Mouse (Mus musculus): ENCODE results near the gene Orc4. TPM values are rescaled to one million over a fixed set of nuclear protein-coding genes. Genes with fewer than 3 reads are reported as not detected.

Orc4 gene
- polyA plus RNA-seq (2016; fragmentation: Nextera tagmentation; extraction: Ambion mirVana): 114 and 118 TPM in 2 replicates

GRCm38 (mm10) chr2:48950252-48950315 lies at the start of gene Orc4:
Gene Orc4 (minus strand): TSS chr2:48950277.
- Histone ChIP-seq H3K4me2 (replicated peaks) (peak within 1 kb of the TSS; percentile 60), H3K27me3 (no peaks in the 10 kb centered on the region), H3K27ac (peak within 1 kb of the TSS; percentile 96), H3K9me3 (no peaks in the 10 kb centered on the region), H3K36me3 (no peaks in the 10 kb centered on the region), H3K4me3 (peak within 1 kb of the TSS; percentile 83), H3K9ac (peak within 1 kb of the TSS; percentile 91), H3K4me1 (peaks cover 4% of the 10 kb centered on the region)
- WGBS: 0% methylated on average over 2 of the region's 2 CpGs
- no peak for ATAC-seq (ENCODE audit: insufficient number of reproducible peaks, insufficient read depth, low FRiP score, low TSS enrichment)

- ATAC-seq (ENCODE audit: insufficient number of reproducible peaks, insufficient read depth, low FRiP score, low TSS enrichment): no peak
- H3K27me3 ChIP-seq: no peaks in the 10 kb centered on the region
- no peaks in the 10 kb centered on the region for H3K9me3 ChIP-seq
- H3K36me3 ChIP-seq: no peaks in the 10 kb centered on the region
- H3K4me2 ChIP-seq (replicated peaks): no peak overlapping the region
- WGBS: 84% methylated on average over 3 of the region's 3 CpGs
- no peaks in the 10 kb centered on the region for H3K4me1 ChIP-seq
- no peak overlapping the region for H3K9ac ChIP-seq
- H3K4me3 ChIP-seq: no peak overlapping the region
- no peak overlapping the region for H3K27ac ChIP-seq
Observed at GRCm38 (mm10) chr2:48990322-48990721, 40.2 kb upstream of the Orc4 start.

- H3K4me3 ChIP-seq: no peak overlapping the region
- no peak for ATAC-seq (ENCODE audit: insufficient number of reproducible peaks, insufficient read depth, low FRiP score, low TSS enrichment)
- H3K4me1 ChIP-seq: no peaks in the 10 kb centered on the region
- H3K9ac ChIP-seq: no peak overlapping the region
- 86% methylated on average over 3 of the region's 3 CpGs for WGBS
- no peaks in the 10 kb centered on the region for H3K36me3 ChIP-seq
- no peak overlapping the region for H3K4me2 ChIP-seq (replicated peaks)
- no peaks in the 10 kb centered on the region for H3K9me3 ChIP-seq
- no peak overlapping the region for H3K27ac ChIP-seq
- no peaks in the 10 kb centered on the region for H3K27me3 ChIP-seq
Observed at GRCm38 (mm10) chr2:48978920-48979319, 28.8 kb upstream of the Orc4 start.

- Histone ChIP-seq H3K4me3 (no peak overlapping the region), H3K9ac (no peak overlapping the region), H3K4me1 (no peaks in the 10 kb centered on the region), H3K36me3 (no peaks in the 10 kb centered on the region), H3K4me2 (replicated peaks) (no peak overlapping the region), H3K9me3 (no peaks in the 10 kb centered on the region), H3K27me3 (no peaks in the 10 kb centered on the region), H3K27ac (no peak overlapping the region)
- WGBS: 64% methylated on average over 3 of the region's 3 CpGs
- ATAC-seq (ENCODE audit: insufficient number of reproducible peaks, insufficient read depth, low FRiP score, low TSS enrichment): no peak
Observed at GRCm38 (mm10) chr2:48956591-48956990, 6.5 kb upstream of the Orc4 start.

- Histone ChIP-seq H3K27me3 (no peaks in the 10 kb centered on the region), H3K9me3 (no peaks in the 10 kb centered on the region), H3K27ac (peak overlapping the region; percentile 96), H3K4me3 (peak overlapping the region; percentile 83), H3K36me3 (no peaks in the 10 kb centered on the region), H3K4me2 (replicated peaks) (peak overlapping the region; percentile 60), H3K4me1 (peaks cover 4% of the 10 kb centered on the region), H3K9ac (peak overlapping the region; percentile 80)
- 7% methylated on average over 6 of the region's 6 CpGs for WGBS
- no peak for ATAC-seq (ENCODE audit: insufficient number of reproducible peaks, insufficient read depth, low FRiP score, low TSS enrichment)
Observed at GRCm38 (mm10) chr2:48950316-48950880, 321 bp upstream of the Orc4 start.

- 0% methylated on average over 9 of the region's 9 CpGs for WGBS
- ATAC-seq (ENCODE audit: insufficient number of reproducible peaks, insufficient read depth, low FRiP score, low TSS enrichment): peak; percentile 61
- peak overlapping the region; percentile 80 for H3K9ac ChIP-seq
- peak overlapping the region; percentile 60 for H3K4me2 ChIP-seq (replicated peaks)
- H3K4me3 ChIP-seq: peak overlapping the region; percentile 83
- H3K36me3 ChIP-seq: no peaks in the 10 kb centered on the region
- H3K27me3 ChIP-seq: no peaks in the 10 kb centered on the region
- H3K4me1 ChIP-seq: peaks cover 4% of the 10 kb centered on the region
- peak overlapping the region; percentile 96 for H3K27ac ChIP-seq
- no peaks in the 10 kb centered on the region for H3K9me3 ChIP-seq
Observed at GRCm38 (mm10) chr2:48949743-48950251, 280 bp downstream of the Orc4 start.

GRCm38 (mm10) chr2:48948841-48949584 lies 1.1 kb downstream of the Orc4 start, which contains the start of gene Mbd5:
Gene Mbd5 (plus strand): TSS chr2:48949508.
- H3K4me1 ChIP-seq: peaks cover 4% of the 10 kb centered on the region
- H3K27ac ChIP-seq: peak within 1 kb of the TSS; percentile 96
- peak within 1 kb of the TSS; percentile 60 for H3K4me2 ChIP-seq (replicated peaks)
- H3K9me3 ChIP-seq: no peaks in the 10 kb centered on the region
- H3K27me3 ChIP-seq: no peaks in the 10 kb centered on the region
- peak within 1 kb of the TSS; percentile 83 for H3K4me3 ChIP-seq
- WGBS: under 1% methylated on average over 46 of the region's 49 CpGs
- H3K36me3 ChIP-seq: no peaks in the 10 kb centered on the region
- peak; percentile 100 for ATAC-seq (ENCODE audit: insufficient number of reproducible peaks, insufficient read depth, low FRiP score, low TSS enrichment)
- H3K9ac ChIP-seq: peak within 1 kb of the TSS; percentile 91

GRCm38 (mm10) chr2:48947761-48948160 lies 2.3 kb downstream of the Orc4 start:
- no peak overlapping the region for H3K27ac ChIP-seq
- no peaks in the 10 kb centered on the region for H3K36me3 ChIP-seq
- H3K9ac ChIP-seq: peak overlapping the region; percentile 91
- no peaks in the 10 kb centered on the region for H3K9me3 ChIP-seq
- peak overlapping the region; percentile 83; the same call in 1 of the 2 replicates for H3K4me3 ChIP-seq
- H3K4me1 ChIP-seq: peaks cover 4% of the 10 kb centered on the region
- ATAC-seq (ENCODE audit: insufficient number of reproducible peaks, insufficient read depth, low FRiP score, low TSS enrichment): no peak
- 57% methylated on average over 3 of the region's 3 CpGs for WGBS
- no peaks in the 10 kb centered on the region for H3K27me3 ChIP-seq
- H3K4me2 ChIP-seq (replicated peaks): peak overlapping the region; percentile 56

GRCm38 (mm10) chr2:48935058-48935457 lies 15.0 kb downstream of the Orc4 start:
- H3K4me2 ChIP-seq (replicated peaks): no peak overlapping the region
- H3K36me3 ChIP-seq: peaks cover 8% of the 10 kb centered on the region; the same call in 1 of the 2 replicates
- H3K27me3 ChIP-seq: no peaks in the 10 kb centered on the region
- 88% methylated on average over 2 of the region's 2 CpGs for WGBS
- H3K9ac ChIP-seq: no peak overlapping the region
- H3K9me3 ChIP-seq: no peaks in the 10 kb centered on the region
- ATAC-seq (ENCODE audit: insufficient number of reproducible peaks, insufficient read depth, low FRiP score, low TSS enrichment): no peak
- no peaks in the 10 kb centered on the region for H3K4me1 ChIP-seq
- no peak overlapping the region for H3K4me3 ChIP-seq
- no peak overlapping the region for H3K27ac ChIP-seq

- Histone ChIP-seq H3K27me3 (no peaks in the 10 kb centered on the region), H3K36me3 (peaks cover 19% of the 10 kb centered on the region), H3K4me1 (no peaks in the 10 kb centered on the region)
Observed at GRCm38 (mm10) chr2:48915832-48916231, 34.2 kb downstream of the Orc4 start.

GRCm38 (mm10) chr2:48914185-48914584 lies 35.9 kb downstream of the Orc4 start:
- Histone ChIP-seq H3K27me3 (no peaks in the 10 kb centered on the region), H3K4me3 (no peak overlapping the region), H3K9me3 (no peaks in the 10 kb centered on the region), H3K36me3 (peaks cover 16% of the 10 kb centered on the region), H3K4me1 (no peaks in the 10 kb centered on the region), H3K9ac (no peak overlapping the region), H3K27ac (no peak overlapping the region), H3K4me2 (replicated peaks) (no peak overlapping the region)
- no peak for ATAC-seq (ENCODE audit: insufficient number of reproducible peaks, insufficient read depth, low FRiP score, low TSS enrichment)
- 70% methylated on average over 1 of the region's 1 CpGs for WGBS

More at GRCm38 (mm10) chr2:48915832-48916231, 34.2 kb downstream of the Orc4 start:
- Histone ChIP-seq H3K4me2 (replicated peaks) (no peak overlapping the region), H3K4me3 (no peak overlapping the region), H3K9me3 (no peaks in the 10 kb centered on the region), H3K27ac (no peak overlapping the region), H3K9ac (no peak overlapping the region)
- no peak for ATAC-seq (ENCODE audit: insufficient number of reproducible peaks, insufficient read depth, low FRiP score, low TSS enrichment)

GRCm38 (mm10) chr2:48908866-48909265 lies 41.2 kb downstream of the Orc4 start:
- Histone ChIP-seq H3K36me3 (peaks cover 29% of the 10 kb centered on the region; the same call in 1 of the 2 replicates), H3K9me3 (no peaks in the 10 kb centered on the region), H3K9ac (no peak overlapping the region), H3K27ac (no peak overlapping the region), H3K4me2 (replicated peaks) (no peak overlapping the region), H3K4me1 (no peaks in the 10 kb centered on the region), H3K27me3 (no peaks in the 10 kb centered on the region), H3K4me3 (no peak overlapping the region)
- 61% methylated on average over 2 of the region's 2 CpGs for WGBS
- no peak for ATAC-seq (ENCODE audit: insufficient number of reproducible peaks, insufficient read depth, low FRiP score, low TSS enrichment)
